Mouse (Mus musculus) bone marrow, adult 2 months (tissue): ENCODE results near the gene 6430548M08Rik. TPM values are rescaled to one million over a fixed set of nuclear protein-coding genes. Genes with fewer than 3 reads are reported as not detected.

ENCODE experiments used
- H3K27ac ChIP-seq: fragments of 200-500 bp; 2 replicates; pipeline ENCODE4 v1.5.1; 2012; ENCODE audit warnings: low read depth, mild to moderate bottlenecking, control low read depth, inconsistent platforms, low read length; ENCODE audit not compliant: control insufficient read depth, poor library complexity, insufficient read depth
- H3K4me1 ChIP-seq: fragments of 200-500 bp; 2 replicates; pipeline ENCODE4 v1.6.1; 2011; ENCODE audit warnings: low read length; ENCODE audit not compliant: control insufficient read depth, insufficient read depth
- H3K4me3 ChIP-seq: fragments of 200-500 bp; replicated peaks from 2 replicates; pipeline ENCODE3; 2011; ENCODE audit warnings: mild to moderate bottlenecking, low read depth, low read length, control low read depth; ENCODE audit not compliant: control insufficient read depth
- CTCF ChIP-seq: fragments of 200-500 bp; IDR thresholded peaks from 2 replicates; pipeline ENCODE4 v1.5.1; 2011; ENCODE audit warnings: low read length, control low read depth; ENCODE audit not compliant: control insufficient read depth, insufficient read depth
- POLR2A ChIP-seq: fragments of 200-500 bp; IDR thresholded peaks from 2 replicates; pipeline ENCODE4 v1.6.1; 2011; ENCODE audit warnings: low read depth, mild to moderate bottlenecking, control low read depth, low read length, borderline replicate concordance; ENCODE audit not compliant: control insufficient read depth
- WGBS: fragments of 180-500 bp; shearing (Covaris S2); methylation state at CpG from one replicate; pipeline ENCODE4 v1.1.7; 2018; 5-methylcytosine and 5-hydroxymethylcytosine counted together
- polyA plus RNA-seq: library from polyadenylated mRNA; stranded (reverse); fragments of >200 nt; gene quantifications from 2 replicates; pipeline ENCODE4 v1.2.4, GENCODE M21; 2011; ENCODE audit warnings: low replicate concordance; ENCODE audit not compliant: missing spikeins, insufficient read depth, insufficient read length

Gene 6430548M08Rik
- polyA plus RNA-seq, 1 experiment, result 78.7 TPM

- TF ChIP-seq CTCF, result no peak
- no peak for TF ChIP-seq POLR2A
- H3K4me3 ChIP-seq, result no peak overlapping the region
- 67% methylated on average over 9 of the region's 9 CpGs for WGBS
- no peak overlapping the region for H3K27ac ChIP-seq
- H3K4me1 ChIP-seq, result no peaks in the 10 kb centered on the region
Observed at GRCm38 (mm10) chr8:120184366-120184765, 70.4 kb downstream of the 6430548M08Rik start.

GRCm38 (mm10) chr8:120184850-120185792, 71.2 kb downstream of the 6430548M08Rik start:
- 67% methylated on average over 16 of the region's 17 CpGs for WGBS
- TF ChIP-seq CTCF (no peak), POLR2A (no peak)
- no peak overlapping the region for H3K4me3 ChIP-seq
- H3K27ac ChIP-seq, result no peak overlapping the region
- H3K4me1 ChIP-seq, result no peaks in the 10 kb centered on the region

GRCm38 (mm10) chr8:120186454-120186853, 72.5 kb downstream of the 6430548M08Rik start:
- no peak for TF ChIP-seq POLR2A
- no peak for TF ChIP-seq CTCF
- WGBS, result 79% methylated on average over 8 of the region's 8 CpGs
- no peaks in the 10 kb centered on the region for H3K4me1 ChIP-seq
- H3K4me3 ChIP-seq, result no peak overlapping the region
- H3K27ac ChIP-seq, result no peak overlapping the region

- TF ChIP-seq POLR2A, result no peak
- TF ChIP-seq CTCF, result no peak
- 67% methylated on average over 6 of the region's 6 CpGs for WGBS
- Histone ChIP-seq H3K27ac (no peak overlapping the region), H3K4me1 (no peaks in the 10 kb centered on the region), H3K4me3 (no peak overlapping the region)
Observed at GRCm38 (mm10) chr8:120188510-120188909, 74.6 kb downstream of the 6430548M08Rik start.

- Histone ChIP-seq H3K4me3 (no peak overlapping the region), H3K4me1 (no peaks in the 10 kb centered on the region), H3K27ac (no peak overlapping the region)
- WGBS, result 69% methylated on average over 6 of the region's 6 CpGs
- TF ChIP-seq CTCF, result no peak
- TF ChIP-seq POLR2A, result no peak
Observed at GRCm38 (mm10) chr8:120189440-120189839, 75.5 kb downstream of the 6430548M08Rik start.

GRCm38 (mm10) chr8:120190107-120190809, 76.3 kb downstream of the 6430548M08Rik start:
- no peak overlapping the region for H3K4me3 ChIP-seq
- no peak overlapping the region for H3K27ac ChIP-seq
- TF ChIP-seq CTCF, result no peak
- no peak for TF ChIP-seq POLR2A
- no peaks in the 10 kb centered on the region for H3K4me1 ChIP-seq
- WGBS, result 85% methylated on average over 17 of the region's 17 CpGs

GRCm38 (mm10) chr8:120190810-120191413, 77.0 kb downstream of the 6430548M08Rik start:
- no peak overlapping the region for H3K4me3 ChIP-seq
- 57% methylated on average over 20 of the region's 20 CpGs for WGBS
- H3K4me1 ChIP-seq, result no peaks in the 10 kb centered on the region
- H3K27ac ChIP-seq, result no peak overlapping the region
- no peak for TF ChIP-seq CTCF
- TF ChIP-seq POLR2A, result no peak

- H3K27ac ChIP-seq, result no peak overlapping the region
- TF ChIP-seq CTCF (no peak), POLR2A (no peak)
- H3K4me1 ChIP-seq, result no peaks in the 10 kb centered on the region
- WGBS, result 72% methylated on average over 5 of the region's 5 CpGs
- H3K4me3 ChIP-seq, result no peak overlapping the region
Observed at GRCm38 (mm10) chr8:120191633-120192032, 77.7 kb downstream of the 6430548M08Rik start.
